Mouse (Mus musculus): ENCODE measurements at regions not wholly inside any gene's neighbourhood (a gene's known extent, or its start where the extent isn't known, plus 50 kb on each side); places are given as distances from the start of the nearest gene placed in this dataset.

GRCm38 (mm10) chr7:142593729-142594375 lies 61.4 kb downstream of the Mrpl23 start:
- H3K4me3 ChIP-seq (replicated peaks), result no peak overlapping the region
- TF ChIP-seq GATA1 (IDR thresholded peaks at IDR 0.05; ENCODE audit: borderline replicate concordance, low read length), result no peak
- no peak for TF ChIP-seq FLI1 (IDR thresholded peaks at IDR 0.05; ENCODE audit: low read length)
- H3K27me3 ChIP-seq (replicated peaks), result peaks cover 80% of the 10 kb centered on the region
- H3K4me1 ChIP-seq, result no peaks in the 10 kb centered on the region
- H3K36me3 ChIP-seq (replicated peaks; ENCODE audit: low read length), result no peaks in the 10 kb centered on the region
- H3K9me3 ChIP-seq, result no peaks in the 10 kb centered on the region

GRCm38 (mm10) chr7:142595412-142595811 lies 62.9 kb downstream of the Mrpl23 start:
- H3K9me3 ChIP-seq, result no peaks in the 10 kb centered on the region
- H3K4me3 ChIP-seq (replicated peaks), result no peak overlapping the region
- no peak for TF ChIP-seq FLI1 (IDR thresholded peaks at IDR 0.05; ENCODE audit: low read length)
- no peak for TF ChIP-seq GATA1 (IDR thresholded peaks at IDR 0.05; ENCODE audit: borderline replicate concordance, low read length)
- H3K27me3 ChIP-seq (replicated peaks), result peaks cover 84% of the 10 kb centered on the region
- no peaks in the 10 kb centered on the region for H3K36me3 ChIP-seq (replicated peaks; ENCODE audit: low read length)
- H3K4me1 ChIP-seq, result no peaks in the 10 kb centered on the region

GRCm38 (mm10) chr7:142596211-142596610 lies 63.7 kb downstream of the Mrpl23 start:
- Histone ChIP-seq H3K4me3 (replicated peaks) (no peak overlapping the region), H3K4me1 (no peaks in the 10 kb centered on the region), H3K36me3 (replicated peaks; ENCODE audit: low read length) (no peaks in the 10 kb centered on the region), H3K27me3 (replicated peaks) (peaks cover 84% of the 10 kb centered on the region), H3K9me3 (no peaks in the 10 kb centered on the region)
- TF ChIP-seq GATA1 (IDR thresholded peaks at IDR 0.05; ENCODE audit: borderline replicate concordance, low read length) (no peak), FLI1 (IDR thresholded peaks at IDR 0.05; ENCODE audit: low read length) (no peak)

- TF ChIP-seq GATA1 (IDR thresholded peaks at IDR 0.05; ENCODE audit: borderline replicate concordance, low read length) (no peak), FLI1 (IDR thresholded peaks at IDR 0.05; ENCODE audit: low read length) (no peak)
- H3K9me3 ChIP-seq, result no peaks in the 10 kb centered on the region
- H3K4me3 ChIP-seq (replicated peaks), result no peak overlapping the region
- H3K36me3 ChIP-seq (replicated peaks; ENCODE audit: low read length), result no peaks in the 10 kb centered on the region
- no peaks in the 10 kb centered on the region for H3K4me1 ChIP-seq
- peaks cover 78% of the 10 kb centered on the region for H3K27me3 ChIP-seq (replicated peaks)
Observed at GRCm38 (mm10) chr7:142597961-142598360, 65.5 kb downstream of the Mrpl23 start.

- TF ChIP-seq GATA1 (IDR thresholded peaks at IDR 0.05; ENCODE audit: borderline replicate concordance, low read length), result no peak
- TF ChIP-seq FLI1 (IDR thresholded peaks at IDR 0.05; ENCODE audit: low read length), result no peak
- Histone ChIP-seq H3K36me3 (replicated peaks; ENCODE audit: low read length) (no peaks in the 10 kb centered on the region), H3K4me1 (no peaks in the 10 kb centered on the region), H3K4me3 (replicated peaks) (no peak overlapping the region), H3K9me3 (no peaks in the 10 kb centered on the region), H3K27me3 (replicated peaks) (peaks cover 74% of the 10 kb centered on the region)
Observed at GRCm38 (mm10) chr7:142599942-142600341, 66.7 kb downstream of the Igf2 start.

DNA sequence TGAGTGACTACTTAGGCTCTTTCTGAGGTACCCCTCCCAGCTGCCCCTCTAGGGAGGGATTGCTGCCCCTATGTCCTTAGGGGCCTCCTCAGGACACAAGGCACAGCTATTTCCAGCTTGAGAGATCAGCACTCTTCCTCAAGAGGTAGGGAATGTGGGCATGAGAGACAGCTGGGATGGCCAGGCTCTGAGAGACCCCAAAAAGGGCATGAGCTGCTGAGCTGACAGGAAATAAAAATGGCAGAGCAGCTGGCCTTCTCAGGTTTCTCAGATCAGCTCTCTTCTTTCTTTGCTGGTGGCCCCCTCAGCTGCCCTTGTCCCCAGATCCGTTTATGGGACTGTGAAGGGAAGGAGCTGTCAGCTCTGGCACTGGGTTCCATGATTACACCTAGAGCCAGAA lies 66.2 kb downstream of the Igf2 start:
- Histone ChIP-seq H3K36me3 (replicated peaks; ENCODE audit: low read length) (no peaks in the 10 kb centered on the region), H3K4me1 (no peaks in the 10 kb centered on the region), H3K27me3 (replicated peaks) (peaks cover 69% of the 10 kb centered on the region), H3K9me3 (no peaks in the 10 kb centered on the region), H3K4me3 (replicated peaks) (no peak overlapping the region)
- TF ChIP-seq GATA1 (IDR thresholded peaks at IDR 0.05; ENCODE audit: borderline replicate concordance, low read length) (no peak), FLI1 (IDR thresholded peaks at IDR 0.05; ENCODE audit: low read length) (no peak)
